Mouse (Mus musculus): Measurements from ENCODE around the gene Tdrd9. TPM values are rescaled to one million over a fixed set of nuclear protein-coding genes. Genes with fewer than 3 reads are reported as not detected.

Tdrd9 gene
- polyA plus RNA-seq, 1 experiment from 2014 or later, result 0.10 TPM

DNA sequence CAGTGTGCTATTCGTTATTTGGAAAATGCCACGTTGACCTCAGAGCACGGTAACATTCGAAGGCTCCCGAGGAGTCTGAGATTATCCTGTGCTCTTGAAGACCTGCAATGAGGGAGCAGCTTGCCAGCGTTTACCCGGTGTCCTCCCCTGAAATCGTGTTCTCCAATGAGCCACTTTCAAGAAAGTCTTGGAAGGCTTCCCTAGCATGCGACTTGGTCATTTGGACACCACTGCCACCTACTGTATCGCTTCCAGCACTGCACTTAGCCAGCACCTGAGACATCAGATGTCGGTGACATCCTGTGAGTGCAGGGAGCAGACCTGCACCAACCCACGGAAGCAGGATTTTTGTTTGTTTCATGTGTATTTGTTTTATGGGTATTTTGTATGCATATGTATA, 119.7 kb downstream of the Tdrd9 start:
- Histone ChIP-seq H3K27ac (no peak overlapping the region), H3K27me3 (peaks cover 23% of the 10 kb centered on the region), H3K9me3 (replicated peaks) (no peaks in the 10 kb centered on the region), H3K9ac (no peak overlapping the region), H3K4me1 (replicated peaks) (peaks cover 8% of the 10 kb centered on the region; the same call in 1 of the 2 replicates), H3K4me2 (peak overlapping the region; percentile 28; the same call in 1 of the 2 replicates), H3K36me3 (no peaks in the 10 kb centered on the region), H3K4me3 (no peak overlapping the region)
- 0 out of 2 replicates have a peak, but pooled peaks have one; percentile 53 for ATAC-seq (replicated peaks; ENCODE audit: insufficient number of reproducible peaks, insufficient read depth, low FRiP score, low read depth)
- WGBS, result 6% methylated on average over 12 of the region's 12 CpGs

DNA sequence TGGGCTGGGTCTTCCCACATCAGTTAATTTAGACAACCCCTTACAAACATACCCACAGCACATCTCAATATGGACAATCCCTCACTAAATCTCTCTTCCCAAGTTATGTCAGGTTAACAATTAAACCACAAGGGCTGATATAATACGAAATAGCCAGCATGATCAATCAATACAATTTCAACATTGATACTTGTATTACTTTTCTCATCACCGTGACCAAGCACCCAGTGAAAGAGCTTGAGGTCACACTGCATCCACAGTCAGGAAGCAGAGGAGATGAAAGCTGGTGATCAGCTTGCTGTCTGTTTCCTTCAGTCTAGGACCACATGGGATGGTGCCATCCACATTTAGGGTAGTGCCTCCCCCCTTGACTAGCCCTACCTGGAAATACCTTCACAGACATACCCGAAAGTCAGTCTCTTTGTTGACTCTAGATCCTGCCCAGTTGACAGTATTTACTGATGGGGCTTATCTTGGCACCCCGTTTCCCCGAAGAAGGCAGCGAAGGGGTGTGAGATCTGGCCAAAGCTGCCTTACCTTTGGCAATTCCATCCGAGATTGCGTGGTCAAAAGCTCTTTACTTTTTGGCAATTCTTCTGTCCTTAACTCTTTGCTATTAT, 123.0 kb downstream of the Tdrd9 start:
- H3K4me2 ChIP-seq, result no peak overlapping the region
- no peaks in the 10 kb centered on the region for H3K9me3 ChIP-seq (replicated peaks)
- H3K4me1 ChIP-seq (replicated peaks), result 0 out of 2 replicates have a peak, but pooled peaks cover 3% of the 10 kb centered on the region
- H3K4me3 ChIP-seq, result no peak overlapping the region
- WGBS, result 65% methylated on average over 8 of the region's 8 CpGs
- no peaks in the 10 kb centered on the region for H3K36me3 ChIP-seq
- ATAC-seq (replicated peaks; ENCODE audit: insufficient number of reproducible peaks, insufficient read depth, low FRiP score, low read depth), result no peak
- no peak overlapping the region for H3K9ac ChIP-seq
- H3K27me3 ChIP-seq, result peaks cover 19% of the 10 kb centered on the region; the same call in 1 of the 2 replicates
- no peak overlapping the region for H3K27ac ChIP-seq

DNA sequence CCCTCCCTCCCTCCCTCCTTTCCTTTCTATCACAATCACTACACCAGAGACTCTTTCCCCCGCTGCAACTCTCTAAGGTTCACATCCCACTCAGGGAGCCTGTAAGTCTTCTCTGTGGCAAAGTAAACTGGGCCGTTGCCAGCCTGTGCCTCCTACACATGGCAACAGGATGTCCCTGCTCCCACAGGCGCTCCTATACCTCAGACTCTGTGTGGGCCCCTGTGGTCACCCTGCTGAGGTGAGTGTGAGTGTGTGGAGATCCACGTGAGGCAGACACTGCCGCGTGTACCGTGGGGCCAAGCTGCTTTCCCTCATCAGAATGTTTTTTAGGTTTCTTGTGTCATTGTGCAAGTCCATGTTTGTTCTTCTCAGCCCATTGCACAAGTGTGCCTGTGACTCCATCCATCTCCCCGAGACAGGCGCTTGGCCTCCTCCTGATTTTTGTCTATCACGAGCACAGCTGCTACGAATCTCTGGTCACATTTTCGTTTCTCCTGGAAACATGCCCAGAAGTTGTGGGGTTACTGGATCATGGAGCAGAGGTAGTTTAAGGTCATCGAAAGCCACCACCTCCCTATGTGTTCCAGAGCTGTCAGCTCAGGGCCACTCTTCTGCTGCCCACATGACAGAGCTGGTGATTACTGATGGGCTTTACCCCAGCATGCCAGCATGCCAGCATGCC, 124.8 kb downstream of the Tdrd9 start:
- Histone ChIP-seq H3K27ac (no peak overlapping the region), H3K4me1 (replicated peaks) (no peaks in the 10 kb centered on the region), H3K27me3 (peaks cover 12% of the 10 kb centered on the region; the same call in 1 of the 2 replicates), H3K4me2 (no peak overlapping the region), H3K36me3 (no peaks in the 10 kb centered on the region), H3K4me3 (no peak overlapping the region), H3K9ac (no peak overlapping the region), H3K9me3 (replicated peaks) (no peaks in the 10 kb centered on the region)
- ATAC-seq (replicated peaks; ENCODE audit: insufficient number of reproducible peaks, insufficient read depth, low FRiP score, low read depth), result no peak
- 51% methylated on average over 13 of the region's 13 CpGs for WGBS

GRCm38 (mm10) chr12:112096733-112097117, 125.4 kb downstream of the Tdrd9 start:
- Histone ChIP-seq H3K36me3 (no peaks in the 10 kb centered on the region), H3K4me3 (no peak overlapping the region), H3K9me3 (replicated peaks) (no peaks in the 10 kb centered on the region), H3K27ac (no peak overlapping the region), H3K4me1 (replicated peaks) (no peaks in the 10 kb centered on the region), H3K27me3 (peaks cover 7% of the 10 kb centered on the region; the same call in 1 of the 2 replicates), H3K9ac (no peak overlapping the region), H3K4me2 (no peak overlapping the region)
- 65% methylated on average over 8 of the region's 8 CpGs for WGBS
- no peak for ATAC-seq (replicated peaks; ENCODE audit: insufficient number of reproducible peaks, insufficient read depth, low FRiP score, low read depth)

DNA sequence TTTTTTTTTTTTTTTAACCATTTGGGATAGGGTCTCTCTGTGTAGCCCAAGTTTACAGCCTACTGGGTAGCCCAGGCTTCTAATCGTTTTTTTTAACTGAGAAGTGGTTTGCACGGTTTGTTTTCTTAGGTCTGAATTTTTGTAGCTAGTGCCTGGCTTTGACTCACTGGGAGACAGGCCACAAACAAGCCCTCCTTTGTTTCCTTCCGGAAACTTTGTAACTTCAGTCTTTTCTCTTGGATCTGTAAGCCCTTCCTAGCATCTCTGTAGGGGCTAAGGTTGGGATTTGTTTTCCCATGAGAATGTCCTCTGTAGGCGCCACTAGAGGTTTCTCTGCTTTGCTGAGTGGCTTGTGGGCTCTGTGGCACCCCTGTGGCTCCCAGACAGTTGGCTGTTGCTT, 128.7 kb downstream of the Tdrd9 start:
- Histone ChIP-seq H3K4me2 (no peak overlapping the region), H3K4me1 (replicated peaks) (no peaks in the 10 kb centered on the region), H3K36me3 (no peaks in the 10 kb centered on the region), H3K9me3 (replicated peaks) (no peaks in the 10 kb centered on the region), H3K27me3 (no peaks in the 10 kb centered on the region), H3K27ac (no peak overlapping the region), H3K9ac (no peak overlapping the region), H3K4me3 (no peak overlapping the region)
- ATAC-seq (replicated peaks; ENCODE audit: insufficient number of reproducible peaks, insufficient read depth, low FRiP score, low read depth), result no peak
- WGBS, result 59% methylated on average over 4 of the region's 4 CpGs

DNA sequence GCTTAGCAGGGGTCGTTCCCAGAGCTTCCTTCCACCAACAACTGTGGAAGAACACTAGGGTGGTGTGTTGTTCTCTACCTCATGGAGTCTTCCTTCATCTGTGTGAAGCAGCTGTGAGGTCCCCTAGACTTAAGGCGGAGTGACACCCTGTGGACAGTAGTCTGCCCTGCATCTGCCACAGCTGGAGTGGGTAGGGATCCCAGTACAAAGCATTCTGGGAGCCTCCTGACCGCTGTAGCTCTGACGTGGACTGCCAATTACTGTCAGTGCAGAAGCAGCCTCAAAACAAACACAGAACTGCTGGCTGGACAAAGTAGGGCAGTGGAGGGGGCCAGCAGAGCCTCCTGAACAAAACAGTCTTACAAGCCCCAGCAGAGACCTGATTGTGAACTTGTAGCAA, 129.7 kb downstream of the Tdrd9 start:
- H3K4me3 ChIP-seq, result no peak overlapping the region
- ATAC-seq (replicated peaks; ENCODE audit: insufficient number of reproducible peaks, insufficient read depth, low FRiP score, low read depth), result no peak
- WGBS, result 48% methylated on average over 4 of the region's 4 CpGs
- no peaks in the 10 kb centered on the region for H3K36me3 ChIP-seq
- H3K9ac ChIP-seq, result no peak overlapping the region
- H3K4me1 ChIP-seq (replicated peaks), result no peaks in the 10 kb centered on the region
- 0 out of 2 replicates have a peak, but pooled peaks cover 3% of the 10 kb centered on the region for H3K27me3 ChIP-seq
- no peak overlapping the region for H3K27ac ChIP-seq
- H3K4me2 ChIP-seq, result no peak overlapping the region
- no peaks in the 10 kb centered on the region for H3K9me3 ChIP-seq (replicated peaks)

- Histone ChIP-seq H3K4me2 (no peak overlapping the region), H3K9me3 (replicated peaks) (no peaks in the 10 kb centered on the region), H3K4me1 (replicated peaks) (peaks cover 8% of the 10 kb centered on the region), H3K36me3 (no peaks in the 10 kb centered on the region), H3K27ac (no peak overlapping the region), H3K9ac (no peak overlapping the region), H3K4me3 (no peak overlapping the region), H3K27me3 (peaks cover 24% of the 10 kb centered on the region)
- ATAC-seq (replicated peaks; ENCODE audit: insufficient number of reproducible peaks, insufficient read depth, low FRiP score, low read depth), result no peak
- 79% methylated on average over 5 of the region's 5 CpGs for WGBS
Observed at GRCm38 (mm10) chr12:112103179-112103578, 131.8 kb downstream of the Tdrd9 start.

GRCm38 (mm10) chr12:112104890-112105289, 133.5 kb downstream of the Tdrd9 start:
- no peaks in the 10 kb centered on the region for H3K36me3 ChIP-seq
- ATAC-seq (replicated peaks; ENCODE audit: insufficient number of reproducible peaks, insufficient read depth, low FRiP score, low read depth), result no peak
- H3K27me3 ChIP-seq, result peaks cover 34% of the 10 kb centered on the region
- no peaks in the 10 kb centered on the region for H3K9me3 ChIP-seq (replicated peaks)
- 75% methylated on average over 11 of the region's 11 CpGs for WGBS
- H3K27ac ChIP-seq, result no peak overlapping the region
- H3K4me1 ChIP-seq (replicated peaks), result peaks cover 8% of the 10 kb centered on the region
- H3K4me3 ChIP-seq, result no peak overlapping the region
- no peak overlapping the region for H3K9ac ChIP-seq
- H3K4me2 ChIP-seq, result no peak overlapping the region

GRCm38 (mm10) chr12:112106541-112106971, 135.2 kb downstream of the Tdrd9 start, which contains the start of gene Aspg:
TSS of gene Aspg (plus strand) at chr12:112106679.
- 3% methylated on average over 14 of the region's 14 CpGs for WGBS
- H3K27me3 ChIP-seq, result peaks cover 47% of the 10 kb centered on the region
- H3K9ac ChIP-seq, result no peak within 1 kb of the TSS

GRCm38 (mm10) chr12:112107685-112108084, 136.3 kb downstream of the Tdrd9 start:
- WGBS, result 87% methylated on average over 8 of the region's 8 CpGs
- no peak overlapping the region for H3K4me3 ChIP-seq
- H3K4me1 ChIP-seq (replicated peaks), result peaks cover 8% of the 10 kb centered on the region
- no peaks in the 10 kb centered on the region for H3K36me3 ChIP-seq
- no peak overlapping the region for H3K27ac ChIP-seq
- no peak for ATAC-seq (replicated peaks; ENCODE audit: insufficient number of reproducible peaks, insufficient read depth, low FRiP score, low read depth)
- peaks cover 58% of the 10 kb centered on the region for H3K27me3 ChIP-seq
- no peak overlapping the region for H3K9ac ChIP-seq
- H3K9me3 ChIP-seq (replicated peaks), result no peaks in the 10 kb centered on the region
- H3K4me2 ChIP-seq, result no peak overlapping the region

More at GRCm38 (mm10) chr12:112106541-112106971, 135.2 kb downstream of the Tdrd9 start, which contains the start of gene Aspg:
- Histone ChIP-seq H3K36me3 (no peaks in the 10 kb centered on the region), H3K4me3 (peak within 1 kb of the TSS; percentile 15), H3K27ac (no peak within 1 kb of the TSS), H3K4me2 (peak within 1 kb of the TSS; percentile 48), H3K4me1 (replicated peaks) (peaks cover 8% of the 10 kb centered on the region), H3K9me3 (replicated peaks) (no peaks in the 10 kb centered on the region)
- 0 out of 2 replicates have a peak, but pooled peaks have one; percentile 11 for ATAC-seq (replicated peaks; ENCODE audit: insufficient number of reproducible peaks, insufficient read depth, low FRiP score, low read depth)

DNA sequence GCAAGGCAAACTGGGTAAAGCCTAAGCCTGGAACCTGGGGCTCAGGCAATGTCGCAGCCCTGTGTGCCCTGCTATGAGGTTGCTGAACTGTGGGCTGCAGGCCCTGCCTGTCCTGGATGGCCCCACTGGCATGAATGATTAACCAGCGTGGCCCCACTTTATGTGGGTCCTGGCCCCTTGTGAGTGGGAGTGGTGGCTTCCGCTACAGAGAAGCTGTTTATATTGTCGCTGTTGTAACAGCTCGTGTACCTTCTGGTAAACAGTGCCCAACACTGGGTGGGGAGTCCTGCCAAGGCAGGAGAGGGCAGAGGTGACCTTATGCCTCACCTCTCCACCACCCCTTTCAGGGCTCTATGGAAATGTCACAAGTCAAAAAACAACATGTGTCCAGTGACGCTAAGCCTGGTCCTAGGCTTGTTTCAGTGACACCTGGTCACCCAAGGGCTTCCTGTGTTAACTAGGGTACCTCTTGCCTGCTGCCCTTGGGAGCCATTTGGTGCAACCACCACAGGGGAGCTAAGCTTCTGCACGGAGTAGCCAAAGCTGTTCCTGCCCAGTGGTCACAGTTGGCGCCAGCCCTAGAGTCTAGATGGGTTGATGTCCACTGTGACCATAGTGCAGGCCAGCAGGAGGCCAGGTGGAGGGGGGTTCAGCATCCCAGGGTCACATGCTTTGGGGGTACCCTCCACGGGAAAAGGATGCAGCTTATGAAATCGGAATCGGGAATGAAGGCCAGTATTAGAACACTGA, 137.5 kb downstream of the Tdrd9 start:
- H3K27ac ChIP-seq, result no peak overlapping the region
- no peaks in the 10 kb centered on the region for H3K9me3 ChIP-seq (replicated peaks)
- 77% methylated on average over 11 of the region's 11 CpGs for WGBS
- peaks cover 67% of the 10 kb centered on the region for H3K27me3 ChIP-seq
- H3K4me3 ChIP-seq, result no peak overlapping the region
- H3K4me1 ChIP-seq (replicated peaks), result peaks cover 8% of the 10 kb centered on the region
- no peak overlapping the region for H3K9ac ChIP-seq
- ATAC-seq (replicated peaks; ENCODE audit: insufficient number of reproducible peaks, insufficient read depth, low FRiP score, low read depth), result no peak
- no peaks in the 10 kb centered on the region for H3K36me3 ChIP-seq
- no peak overlapping the region for H3K4me2 ChIP-seq

Data from heart, embryonic 15.5 days (tissue).